Mouse (Mus musculus) ovary, adult 18-20 months (tissue): ENCODE data around the gene Ntf5.
A peak's percentile ranks its signal among the peaks of the same experiment; 100 is the strongest.
"Not testable (repeated sequence)": the region's sequence is repeated elsewhere in the genome, so short reads cannot be mapped to it uniquely, and the experiment has no call there.

ENCODE experiments used
- DNase-seq: peaks from one replicate; pipeline ENCODE4 v3.0.0; 2022; ENCODE audit warnings: low spot score, mixed read lengths

Ntf5 gene

DNA sequence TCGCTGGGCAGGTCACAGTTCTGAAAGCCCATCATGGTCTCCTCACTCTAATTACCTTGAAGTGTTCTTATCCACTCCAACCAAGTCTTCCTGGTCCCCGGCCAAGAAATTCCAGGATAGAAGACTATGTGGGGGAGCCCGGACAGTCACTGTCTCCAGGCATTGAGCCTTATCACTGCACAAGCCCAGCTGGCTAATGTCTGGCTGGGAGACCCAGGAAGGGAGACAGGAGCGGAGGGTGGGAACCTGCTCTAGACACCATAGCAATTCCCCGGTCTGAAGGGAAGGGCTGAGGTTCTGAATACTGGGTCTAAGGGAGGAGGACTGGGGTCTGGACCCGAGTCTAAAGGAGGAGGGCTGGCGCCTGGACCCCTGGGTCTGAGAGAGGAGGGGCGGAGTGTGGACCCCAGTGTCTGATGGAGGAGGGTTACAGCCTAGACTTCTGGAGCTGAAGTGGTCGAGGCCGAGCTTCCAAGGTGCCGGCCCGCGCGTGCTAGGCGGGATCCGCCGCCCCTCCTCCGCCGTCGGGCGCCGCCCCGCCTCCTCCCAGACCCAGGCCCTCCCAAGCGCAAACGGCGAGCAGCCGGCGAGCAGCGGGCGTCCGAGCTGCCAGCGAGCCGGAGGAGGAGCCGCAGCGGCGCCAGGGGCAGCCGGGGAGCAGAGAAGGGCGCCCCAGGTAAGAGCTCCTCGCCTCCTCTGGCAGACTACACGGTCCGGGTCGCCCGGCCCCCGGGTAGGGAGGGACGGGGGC is at the start of gene Ntf5:
Gene Ntf5 (plus strand): TSS at position 583 of the 751 bp plus-strand sequence.
- peak; percentile 63 for DNase-seq

DNA sequence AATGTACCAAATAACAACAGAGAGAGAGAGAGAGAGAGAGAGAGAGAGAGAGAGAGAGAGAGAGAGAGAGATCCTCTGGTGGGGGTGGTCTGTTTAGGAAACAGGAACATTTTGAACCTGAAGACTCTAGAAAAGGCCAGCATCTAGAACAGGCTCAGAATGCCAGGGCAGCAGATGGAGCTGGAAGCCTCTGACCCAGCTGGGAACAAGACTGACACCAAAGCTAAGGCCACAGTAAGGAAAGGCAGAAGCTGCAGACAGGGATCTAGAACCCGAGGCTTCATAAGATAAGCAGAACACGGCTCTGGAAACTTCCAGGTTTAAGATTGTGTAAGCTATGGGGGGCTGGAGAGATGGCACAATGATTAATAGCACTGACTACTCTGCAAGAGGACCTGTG is 49.5 kb upstream of the Ntf5 start:
- DNase-seq, result no peak

DNA sequence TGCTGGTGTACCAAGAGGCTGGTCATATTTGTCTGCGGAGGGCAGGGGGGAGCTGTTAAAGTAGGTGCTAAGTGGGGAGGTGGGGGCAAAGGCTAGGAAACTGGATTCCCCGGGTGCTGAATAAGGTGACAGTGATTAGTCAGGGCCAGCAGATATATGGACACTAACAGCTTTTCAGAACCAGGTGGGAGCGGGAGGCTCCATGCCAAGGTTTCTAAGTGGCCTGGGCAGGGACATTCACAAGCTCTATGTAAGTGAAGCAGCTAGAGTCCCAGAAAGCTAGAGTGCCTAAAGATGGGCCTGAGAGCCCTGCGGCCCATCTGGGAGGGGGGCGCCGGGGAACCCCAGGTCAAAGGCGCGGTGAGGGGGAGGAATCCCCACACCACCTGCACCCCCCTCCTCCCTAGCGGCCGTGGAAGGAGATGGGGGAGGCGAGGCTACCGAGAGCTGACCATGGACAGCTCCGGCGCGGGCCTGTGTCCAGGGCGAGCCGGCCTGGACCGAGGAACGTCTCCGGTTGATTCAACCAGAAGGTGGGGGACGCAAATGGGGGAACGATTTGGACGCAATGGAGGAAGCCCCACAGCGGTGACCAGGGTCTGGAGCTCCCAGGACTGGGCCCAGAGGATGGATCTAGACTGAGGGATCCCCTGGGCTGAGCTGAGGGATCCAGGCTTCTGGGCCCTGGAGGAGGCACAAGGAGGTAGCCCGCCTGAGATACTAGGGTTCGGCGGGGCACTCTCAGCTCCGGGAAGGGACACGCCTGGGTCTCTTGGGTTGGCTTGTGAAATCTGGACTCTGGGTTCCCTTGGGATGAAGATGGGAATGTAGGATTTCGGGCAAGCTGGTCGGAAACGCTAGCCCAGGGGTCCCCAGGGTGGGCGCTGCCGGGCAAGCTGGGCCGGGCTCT is 47.5 kb upstream of the Ntf5 start:
- DNase-seq, result peak; percentile 27

DNA sequence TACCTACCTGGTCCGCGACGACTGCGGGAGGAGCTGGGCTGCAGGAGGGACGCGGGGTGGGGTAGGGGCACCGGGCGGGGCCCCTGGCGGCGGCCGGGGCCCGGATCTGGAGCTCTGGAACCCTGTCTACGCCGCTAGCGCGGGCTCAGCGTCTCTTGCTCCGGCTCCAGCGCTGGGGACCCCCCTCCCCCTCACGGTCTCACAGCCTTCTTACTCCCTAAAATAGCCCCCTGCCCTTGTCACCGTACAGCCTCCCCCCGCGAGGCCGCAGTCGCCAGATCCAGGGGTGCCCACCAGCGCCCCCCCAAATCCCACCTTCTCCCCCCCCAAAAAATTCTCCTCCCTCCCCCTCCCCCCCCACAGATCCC is 46.9 kb upstream of the Ntf5 start, which contains the start of gene Ppfia3:
Gene Ppfia3 (minus strand): TSS at position 368 of the 368 bp plus-strand sequence.
- no peak for DNase-seq

DNA sequence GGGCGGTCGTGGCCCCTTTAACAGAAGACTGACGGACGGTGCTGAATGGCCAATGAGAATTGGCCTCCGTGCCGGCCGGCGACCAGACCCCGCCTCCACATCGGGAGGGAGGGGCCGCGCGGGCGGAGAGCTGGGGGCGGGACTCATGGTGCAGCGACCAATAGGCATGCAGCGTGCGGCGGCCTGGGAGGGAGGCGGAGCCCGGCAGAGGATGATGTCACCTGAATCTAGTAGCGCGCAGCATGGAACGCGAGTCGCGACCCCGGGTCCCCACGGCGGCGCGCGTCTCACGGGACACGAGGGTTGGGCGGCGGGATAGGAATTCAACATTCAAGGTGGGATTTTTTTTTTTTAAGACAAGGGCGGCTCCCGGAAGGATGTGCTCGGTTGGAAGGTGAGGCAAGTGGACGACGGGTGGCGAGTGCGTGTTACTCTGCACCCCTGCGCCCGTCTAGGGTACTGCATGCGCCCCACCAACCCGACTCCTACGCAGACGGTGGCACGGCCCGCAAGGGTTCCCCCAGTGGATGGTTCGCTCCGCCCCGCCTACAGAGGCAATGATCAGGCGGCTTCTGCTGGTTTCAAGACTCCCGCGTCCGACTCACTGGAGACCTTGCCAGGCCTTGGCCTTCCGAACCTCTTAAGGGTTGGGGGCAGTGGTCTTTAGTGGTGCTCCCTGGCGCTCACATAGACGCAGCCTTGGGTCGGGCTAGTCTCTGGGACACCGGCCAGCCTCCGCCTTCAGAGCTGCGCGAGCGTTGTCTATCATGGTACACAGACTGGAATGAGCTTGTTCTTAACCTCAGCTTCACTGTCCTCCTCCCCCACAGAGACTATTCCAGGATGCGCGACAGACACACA is 46.2 kb upstream of the Ntf5 start:
- peak; percentile 93 for DNase-seq

DNA sequence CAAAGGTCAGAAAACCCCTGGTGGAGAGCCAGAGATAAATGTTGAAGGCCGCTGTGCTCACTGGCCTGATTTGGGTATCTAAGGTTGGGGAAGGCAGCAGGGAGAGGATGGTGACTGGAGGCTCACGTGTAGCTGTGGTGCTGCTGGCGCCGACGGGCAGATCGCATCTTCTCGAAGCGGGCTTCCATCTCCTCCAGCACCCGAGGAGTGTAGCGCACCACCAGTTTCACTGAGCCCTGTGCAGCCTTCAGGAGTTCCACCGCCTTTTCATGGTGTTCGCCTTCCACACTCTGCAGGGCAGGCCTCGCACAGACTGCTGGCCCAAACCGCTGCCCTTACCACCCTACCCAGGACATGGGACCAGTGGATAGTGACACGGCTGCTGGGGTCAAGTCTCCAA is 45.3 kb upstream of the Ntf5 start:
- no peak for DNase-seq

DNA sequence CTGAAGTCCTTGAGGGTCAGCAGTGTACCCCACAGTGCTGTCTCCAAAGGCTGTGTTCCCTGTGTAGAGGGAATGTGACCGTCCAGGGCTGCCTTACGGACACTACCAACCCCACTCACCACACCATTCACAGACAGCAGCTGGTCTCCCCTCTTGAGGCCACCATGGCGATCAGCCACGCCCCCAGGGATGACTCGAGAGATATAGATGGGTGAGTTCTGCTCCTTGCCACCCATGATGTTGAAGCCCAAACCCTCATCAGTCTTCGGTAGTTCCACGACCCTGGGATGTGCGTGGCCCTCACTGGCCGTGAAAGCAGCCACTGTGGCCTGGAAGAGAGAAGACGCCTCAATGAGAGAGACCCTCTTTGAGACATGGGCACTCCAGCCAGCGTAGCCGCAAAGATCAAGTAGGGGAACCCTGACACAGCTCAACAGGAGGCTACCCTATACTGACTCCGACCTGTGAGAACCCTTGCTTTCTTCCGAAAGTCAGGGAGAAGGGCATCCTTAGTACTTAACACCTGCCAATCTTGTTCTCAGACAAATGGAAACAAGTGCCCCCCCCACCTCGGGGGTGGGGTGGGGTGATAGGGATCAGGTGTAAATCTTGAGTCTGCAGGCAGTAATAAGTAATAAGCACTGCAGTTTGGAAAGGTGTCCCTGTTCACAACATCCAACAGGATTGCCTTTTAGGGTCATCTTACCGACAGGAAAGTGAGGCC is 44.3 kb upstream of the Ntf5 start:
- DNase-seq, result no peak

DNA sequence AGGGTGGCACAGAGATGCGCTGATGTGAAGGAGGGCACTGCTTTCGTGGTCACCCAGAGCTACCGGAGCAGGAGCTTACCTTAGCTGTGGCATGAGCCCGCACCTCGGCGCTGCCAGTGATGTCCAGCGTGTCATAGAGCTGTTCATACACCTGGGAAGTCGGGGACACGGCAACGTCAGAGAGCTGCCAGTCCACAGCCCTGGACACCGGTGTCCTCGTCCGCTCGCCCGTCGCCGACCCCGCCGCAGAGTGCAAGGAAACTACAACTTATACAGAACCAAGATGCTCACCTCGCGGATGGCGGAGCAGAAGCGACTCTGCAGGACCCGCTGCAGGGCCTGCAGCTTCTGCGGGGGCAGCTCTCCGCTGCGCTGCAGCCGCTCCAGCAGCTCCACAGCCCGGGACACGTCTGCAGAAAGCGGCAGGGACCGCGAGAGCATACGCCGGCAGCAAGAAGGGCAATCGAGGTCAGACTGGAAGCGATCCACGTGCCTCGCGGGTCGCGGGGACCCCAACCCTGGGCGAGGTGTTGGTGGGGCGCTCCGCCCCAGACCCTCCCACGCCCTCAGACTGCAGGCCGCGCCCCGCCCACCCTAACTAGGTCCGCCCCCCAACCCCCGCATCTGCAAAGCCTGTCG is 43.5 kb upstream of the Ntf5 start:
- no peak for DNase-seq

DNA sequence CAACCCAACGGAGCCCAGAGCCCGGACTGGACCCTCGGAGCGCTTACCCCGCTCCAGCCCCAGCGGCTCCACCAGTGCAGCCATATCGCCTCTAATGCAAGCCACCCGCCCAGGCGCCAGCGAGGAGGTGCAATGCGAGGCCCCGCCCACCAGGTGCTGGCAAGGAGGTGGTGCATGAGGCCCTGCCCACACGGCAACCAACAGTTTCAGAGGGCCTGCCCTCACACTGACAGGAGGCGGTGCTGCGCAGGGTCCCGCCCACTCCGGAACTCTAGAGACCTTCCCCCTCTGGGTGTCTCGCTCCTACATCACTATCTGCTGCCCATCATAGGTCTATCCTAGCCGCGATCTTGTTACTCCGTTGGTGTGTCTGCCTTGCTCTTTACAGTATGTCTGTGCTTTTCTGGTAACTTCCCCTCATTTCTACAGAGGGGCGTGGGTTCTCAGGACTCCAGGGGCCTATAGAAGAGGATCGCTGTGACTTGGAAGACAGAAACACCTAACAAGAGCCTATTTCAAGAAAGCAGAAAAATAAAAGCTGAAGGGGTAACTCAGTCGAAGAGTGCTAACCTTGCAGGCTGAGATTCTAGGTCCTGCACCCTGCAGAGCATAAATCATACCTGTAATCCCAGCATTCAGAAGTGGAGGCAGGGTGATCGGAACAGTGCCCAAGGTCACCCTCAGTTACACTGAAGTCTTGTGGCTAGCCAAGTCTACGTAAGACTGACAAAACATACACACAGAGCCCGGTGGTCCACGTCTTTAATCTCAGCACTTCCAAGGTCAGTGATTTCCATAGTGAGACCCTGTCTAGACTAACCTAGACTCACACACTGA is 42.8 kb upstream of the Ntf5 start, which contains the start of gene Lin7b:
Gene Lin7b (minus strand): TSS at position 109 of the 837 bp plus-strand sequence.
- DNase-seq, result peak; percentile 86

DNA sequence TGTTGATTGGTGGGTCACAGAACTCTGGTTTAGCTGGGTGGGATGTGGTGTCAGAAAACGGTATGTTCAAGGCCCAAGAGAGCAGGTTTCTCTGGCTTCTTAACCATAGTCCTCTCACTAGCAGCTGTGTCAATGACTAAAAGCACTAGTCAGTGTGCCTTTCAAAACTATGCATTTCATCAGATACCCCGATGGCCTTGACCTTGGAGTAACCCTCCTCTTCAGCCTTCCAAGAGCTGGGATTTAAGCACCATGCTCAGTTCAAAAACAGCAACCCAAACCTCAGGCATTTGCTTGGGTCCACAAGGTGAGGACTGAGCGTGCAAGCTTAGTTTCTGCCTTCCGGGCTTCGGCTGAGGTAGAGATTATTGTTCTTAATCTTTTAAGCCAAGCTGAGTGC is 41.1 kb upstream of the Ntf5 start:
- DNase-seq, result no peak

DNA sequence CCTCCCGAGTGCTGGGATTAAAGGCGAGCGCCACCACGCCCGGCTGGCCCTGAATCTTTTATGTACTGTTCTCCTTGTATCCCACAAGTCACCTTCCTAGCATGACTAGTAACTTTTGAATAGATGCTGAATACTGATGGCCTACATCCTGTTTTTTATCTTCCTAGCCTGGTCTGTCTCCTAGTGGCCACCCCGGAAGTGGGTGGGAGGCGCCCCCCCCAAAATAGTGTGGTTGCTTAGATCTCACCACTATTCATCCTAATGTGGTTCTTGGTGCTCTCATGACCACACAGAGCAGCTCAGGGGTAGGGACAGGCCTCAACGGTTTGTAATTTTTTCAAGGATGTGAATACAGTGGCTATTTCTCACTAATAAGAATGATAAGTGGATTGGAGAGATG is 38.9 kb upstream of the Ntf5 start:
- no peak for DNase-seq

DNA sequence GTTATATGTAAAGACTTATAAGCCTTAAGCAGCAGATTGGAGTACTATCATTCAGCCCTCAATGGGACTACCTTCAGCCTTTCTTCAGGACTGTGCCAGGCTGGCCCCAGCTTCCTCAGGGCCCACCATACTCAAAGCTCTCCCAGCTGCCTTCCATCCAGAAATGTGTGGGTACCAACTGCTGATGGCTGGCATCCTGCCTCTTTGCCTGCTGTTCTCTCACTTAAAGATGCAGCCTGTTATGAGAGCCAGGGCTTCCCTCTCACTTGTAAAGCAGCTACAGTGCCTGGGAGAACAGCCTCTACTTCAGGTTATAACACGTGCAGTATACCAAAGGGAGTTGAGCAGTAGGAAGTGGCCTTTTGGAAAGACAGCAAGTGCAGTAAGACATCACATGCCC is 37.4 kb upstream of the Ntf5 start:
- DNase-seq, result no peak

DNA sequence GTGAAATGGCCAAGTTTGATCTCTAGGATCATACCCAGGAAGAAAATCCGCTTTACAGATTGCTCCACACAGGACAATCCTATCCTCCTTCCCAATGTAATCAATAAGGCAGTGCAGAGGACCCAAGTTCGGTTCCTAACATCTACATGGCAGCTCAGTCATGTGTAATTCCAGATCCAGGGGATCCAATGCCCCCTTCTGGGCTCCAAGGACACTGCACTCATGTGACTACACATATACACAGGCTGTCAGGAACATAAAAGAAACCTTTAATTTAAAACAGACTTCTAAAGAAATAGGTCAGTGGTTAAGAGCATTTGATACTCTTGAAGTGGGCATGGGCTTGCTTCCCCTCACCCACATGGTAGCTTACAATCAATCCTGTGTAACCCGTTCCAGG is 27.4 kb upstream of the Ntf5 start:
- no peak for DNase-seq

DNA sequence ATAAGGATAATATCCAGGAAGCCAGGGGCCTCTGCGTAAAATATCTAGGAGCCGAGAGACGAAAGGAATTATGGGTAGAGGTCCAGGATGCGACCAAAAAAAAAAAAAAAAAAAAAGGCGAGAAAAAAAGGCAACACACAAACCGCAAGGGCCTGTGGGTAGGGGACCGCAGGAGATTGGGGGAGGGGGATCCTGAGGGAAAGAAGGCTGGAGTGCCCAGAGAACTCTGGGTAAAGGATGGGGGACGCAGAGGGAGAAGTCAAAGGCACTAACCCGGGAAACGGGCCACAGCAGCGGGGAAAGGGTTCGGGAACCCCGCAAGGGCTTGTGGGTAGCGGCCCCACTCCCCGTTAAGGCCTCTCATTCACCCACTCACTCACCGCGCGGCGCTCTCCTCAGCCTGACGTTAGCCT is 18.4 kb upstream of the Ntf5 start:
- DNase-seq, result peak; percentile 59

DNA sequence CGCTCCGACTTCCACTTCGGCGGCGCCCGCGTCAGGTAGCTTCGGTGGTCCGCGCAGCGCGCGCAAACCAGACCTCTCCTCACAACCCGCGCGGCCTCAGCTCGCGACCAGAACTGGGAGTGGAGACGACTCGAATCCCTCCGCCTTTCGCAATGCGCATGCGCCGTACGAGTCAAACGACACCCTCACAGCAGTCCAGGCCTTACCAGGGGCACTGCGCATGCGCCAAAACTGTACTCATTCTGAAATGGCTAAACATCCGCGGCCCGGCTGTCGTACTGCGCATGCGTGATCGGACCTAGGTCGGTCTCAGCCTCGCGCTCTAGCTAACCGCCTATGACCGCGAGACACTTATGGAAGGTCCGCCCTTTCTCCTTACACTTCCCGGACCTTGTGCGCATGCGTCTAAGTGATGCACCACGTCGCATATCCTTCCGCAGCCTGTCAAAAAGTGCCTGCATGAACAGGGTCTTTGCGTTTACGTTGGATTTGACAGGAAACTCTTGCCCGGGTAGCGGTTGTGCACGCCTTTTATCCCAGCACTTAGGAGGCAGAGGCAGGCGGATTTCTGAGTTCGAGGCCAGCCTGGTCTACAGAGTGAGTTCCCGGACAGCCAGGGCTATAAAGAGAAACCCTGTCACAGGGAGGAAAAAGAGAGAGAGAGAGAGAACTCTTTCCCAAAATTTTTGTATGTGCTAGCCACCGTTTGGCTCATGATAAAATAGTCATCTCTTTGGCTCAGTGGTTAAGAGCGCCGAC is 17.7 kb upstream of the Ntf5 start, which contains the start of gene Snrnp70:
Gene Snrnp70 (minus strand): TSS at position 165 of the 759 bp plus-strand sequence.
- peak; percentile 100 for DNase-seq

DNA sequence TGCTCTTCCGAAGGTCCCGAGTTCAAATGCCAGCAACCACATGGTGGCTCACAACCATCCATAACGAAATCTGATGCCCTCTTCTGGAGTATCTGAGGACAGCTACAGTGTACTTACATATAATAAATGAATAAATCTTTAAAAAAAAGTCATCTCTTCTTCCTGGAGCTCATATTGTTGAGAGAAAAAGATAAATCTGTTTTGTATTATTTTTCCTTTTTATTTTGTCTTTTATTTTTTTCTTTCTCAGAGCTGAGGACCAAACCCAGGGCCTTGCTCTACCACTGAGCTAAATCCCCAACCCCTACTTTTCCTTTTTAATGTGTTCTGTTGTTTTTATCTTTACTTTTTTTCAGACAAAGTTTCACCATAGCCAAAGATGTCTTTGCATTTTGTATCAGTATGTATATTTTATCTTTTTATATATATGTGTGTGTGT is 17.1 kb upstream of the Ntf5 start:
- DNase-seq, result not testable (repeated sequence)

DNA sequence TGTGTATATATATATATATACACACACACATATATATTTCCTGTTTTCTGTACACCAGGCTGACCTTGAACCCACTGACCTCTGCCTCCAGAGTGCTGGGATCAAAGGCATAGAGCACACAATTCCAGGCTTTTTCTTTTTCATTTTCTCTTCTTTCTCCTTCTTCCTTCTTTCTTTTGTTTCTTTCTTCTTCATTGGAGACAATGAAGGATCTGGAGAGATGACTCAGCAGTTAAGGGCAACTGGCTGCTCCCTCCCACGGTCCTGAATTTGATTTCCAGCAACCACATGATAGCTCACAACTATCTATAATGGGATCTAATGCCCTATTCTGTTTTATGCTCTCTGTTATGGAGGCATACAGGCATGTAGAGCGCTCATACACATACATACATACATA is 16.7 kb upstream of the Ntf5 start:
- DNase-seq, result no peak

DNA sequence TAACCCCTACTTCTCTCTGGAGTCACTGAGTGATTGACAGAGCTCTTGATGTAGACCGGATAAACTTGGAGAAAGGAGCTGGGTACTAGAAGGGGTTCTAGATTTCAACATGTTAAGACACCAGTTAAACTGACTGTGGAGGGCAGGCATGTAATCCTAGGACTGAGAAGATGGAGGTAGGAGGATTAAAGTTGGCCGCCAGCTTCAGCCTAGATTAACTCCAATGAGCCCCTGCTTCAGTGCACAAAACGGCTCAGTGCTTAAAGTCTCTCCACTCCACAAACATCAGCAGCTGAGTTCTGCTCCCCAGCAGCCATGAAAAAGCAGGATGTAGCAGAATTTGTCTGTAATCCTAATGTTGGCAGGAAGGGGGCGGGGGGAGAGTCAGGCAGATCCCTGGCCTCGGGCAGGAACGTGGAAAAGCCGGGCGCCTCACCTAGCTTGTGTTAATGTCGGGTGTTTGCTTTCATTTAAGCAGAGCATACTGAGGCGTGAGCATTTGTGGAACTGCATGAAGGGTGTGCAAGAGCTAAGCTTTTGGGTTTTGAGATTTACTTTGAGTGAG is 11.9 kb upstream of the Ntf5 start:
- no peak for DNase-seq
